Mouse (Mus musculus) 3T3-L1 (cell line): ENCODE measurements around the gene Notch2.

Source experiments
- DNase-seq: peaks from one replicate; pipeline ENCODE4 v3.0.0-alpha.2; 2015; ENCODE audit warnings: low read depth, low spot score

The Notch2 gene

DNA sequence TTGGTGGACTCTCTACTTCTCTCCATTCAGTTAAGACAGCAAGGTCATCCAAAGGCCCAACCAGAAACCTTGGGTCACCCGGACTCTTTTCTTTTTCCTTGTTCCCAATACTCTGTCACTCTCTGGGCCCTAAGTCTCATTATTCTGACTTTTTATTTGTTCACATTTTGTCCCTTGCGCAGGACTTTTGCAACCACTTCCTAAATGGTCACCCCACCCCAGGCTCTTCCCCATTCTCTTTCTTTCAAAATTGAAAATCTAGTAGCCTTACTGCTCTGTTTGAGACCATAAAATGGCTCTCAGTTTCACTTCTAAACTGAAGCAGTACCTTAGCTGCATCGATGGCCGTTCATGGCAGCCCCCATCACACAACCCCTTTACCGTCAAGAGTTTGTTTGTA is 18.5 kb upstream of the Notch2 start:
- DNase-seq, result no peak

DNA sequence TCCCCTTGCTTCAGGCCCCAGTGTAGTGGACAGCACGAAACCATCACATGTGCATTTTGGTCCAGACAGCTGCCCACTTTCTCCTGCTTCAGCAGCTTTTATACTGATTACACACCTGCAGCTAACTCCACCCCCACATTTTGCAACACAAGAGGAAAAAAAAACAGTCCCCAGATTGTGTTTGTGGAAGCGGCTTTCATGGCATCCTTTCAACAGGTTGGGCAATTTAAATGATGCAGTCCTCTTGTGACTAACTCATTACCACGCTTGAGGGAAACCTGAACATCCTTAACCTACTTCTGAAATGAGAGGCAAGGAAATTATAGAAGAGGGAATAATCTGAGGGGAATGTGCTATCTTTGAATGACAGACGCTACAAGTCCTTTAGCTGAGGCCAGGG is 15.0 kb upstream of the Notch2 start:
- peak; percentile 46 for DNase-seq

GRCm38 (mm10) chr3:98003558-98003957 is 9.8 kb upstream of the Notch2 start:
- no peak for DNase-seq

GRCm38 (mm10) chr3:98004231-98004630 is 9.1 kb upstream of the Notch2 start:
- no peak for DNase-seq

GRCm38 (mm10) chr3:98005306-98005705 is 8.0 kb upstream of the Notch2 start:
- DNase-seq, result no peak

DNA sequence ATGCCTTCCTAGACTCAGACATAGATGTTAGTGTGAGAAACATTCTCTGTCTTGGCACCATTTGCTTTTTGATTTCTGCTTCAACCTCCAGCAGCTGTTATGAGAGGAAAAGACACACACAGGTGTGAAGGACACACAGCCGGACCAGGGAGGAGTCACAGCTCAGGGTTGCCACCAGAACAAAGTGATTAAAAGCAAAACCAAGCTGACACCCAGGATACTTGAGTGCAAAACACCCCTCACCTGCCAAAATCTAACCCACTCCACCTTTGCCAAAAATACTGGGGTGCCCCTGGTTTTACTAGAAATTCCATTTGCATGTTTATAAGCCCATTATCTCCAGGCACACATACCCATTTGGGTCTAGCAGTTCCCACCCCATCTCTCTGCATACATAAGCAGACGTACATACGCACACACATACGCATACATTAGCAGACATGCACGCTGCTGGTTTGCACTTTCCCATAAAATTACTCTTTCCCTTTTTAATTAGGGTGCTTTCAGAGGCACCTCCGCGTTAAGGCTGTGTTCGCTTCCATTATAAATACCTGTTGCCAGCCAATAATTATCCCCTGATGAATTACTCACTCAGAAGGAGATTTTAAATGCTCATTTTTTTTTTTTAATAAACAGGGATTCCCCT is 7.2 kb upstream of the Notch2 start:
- no peak for DNase-seq

- DNase-seq, result no peak
These were observed 6.4 kb upstream of the Notch2 start for GRCm38 (mm10) chr3:98006973-98007372.

- DNase-seq, result no peak
These were observed 5.2 kb upstream of the Notch2 start for GRCm38 (mm10) chr3:98008143-98008542.

DNA sequence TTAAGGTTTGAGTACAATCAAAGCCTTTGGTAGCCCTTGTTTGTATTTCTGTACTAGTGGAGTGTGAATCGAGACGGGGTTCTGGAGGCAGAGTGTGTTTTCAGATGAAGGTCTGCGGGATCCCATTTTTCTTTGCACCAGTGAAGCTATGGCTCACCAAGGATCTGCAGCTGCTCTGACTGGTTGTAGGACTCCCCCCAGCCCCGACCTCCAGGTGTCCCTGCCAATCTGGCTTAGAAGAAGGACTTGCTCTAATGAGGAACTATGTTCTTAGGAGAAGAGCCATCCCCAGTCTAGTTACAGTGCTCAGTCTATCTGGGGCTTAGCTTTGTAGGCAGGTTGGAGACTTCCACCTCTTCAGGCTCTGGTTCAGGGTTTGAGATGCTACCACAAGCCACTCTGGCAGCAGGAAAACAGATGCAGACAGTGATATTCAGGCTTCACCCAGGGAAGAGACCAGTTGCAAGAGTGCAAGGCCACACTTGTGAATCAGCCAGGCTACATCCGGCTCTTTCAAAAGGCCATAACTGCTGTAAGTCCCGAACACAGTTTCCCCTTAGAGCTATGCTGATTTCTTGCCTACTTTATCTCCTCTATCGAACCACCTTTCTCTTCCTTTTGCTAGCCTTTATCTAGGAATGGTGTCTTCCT is 4.0 kb upstream of the Notch2 start:
- DNase-seq, result no peak

DNA sequence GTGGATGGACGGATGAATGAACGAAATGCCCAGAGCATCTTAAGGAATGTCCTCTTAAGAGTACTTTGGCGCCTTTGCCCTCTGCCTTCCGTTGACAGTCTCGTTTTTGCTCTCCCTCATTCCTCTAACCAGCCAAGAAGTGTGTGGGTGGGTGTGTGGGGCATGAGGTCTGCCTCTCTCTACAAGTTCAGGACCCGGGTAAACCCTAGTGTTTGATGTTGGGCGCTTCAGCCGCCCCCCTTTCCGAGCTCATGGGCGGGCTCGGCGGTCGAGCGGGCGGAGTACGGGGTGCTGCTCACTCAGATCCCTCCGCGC is 284 bp upstream of the Notch2 start:
- DNase-seq, result no peak

DNA sequence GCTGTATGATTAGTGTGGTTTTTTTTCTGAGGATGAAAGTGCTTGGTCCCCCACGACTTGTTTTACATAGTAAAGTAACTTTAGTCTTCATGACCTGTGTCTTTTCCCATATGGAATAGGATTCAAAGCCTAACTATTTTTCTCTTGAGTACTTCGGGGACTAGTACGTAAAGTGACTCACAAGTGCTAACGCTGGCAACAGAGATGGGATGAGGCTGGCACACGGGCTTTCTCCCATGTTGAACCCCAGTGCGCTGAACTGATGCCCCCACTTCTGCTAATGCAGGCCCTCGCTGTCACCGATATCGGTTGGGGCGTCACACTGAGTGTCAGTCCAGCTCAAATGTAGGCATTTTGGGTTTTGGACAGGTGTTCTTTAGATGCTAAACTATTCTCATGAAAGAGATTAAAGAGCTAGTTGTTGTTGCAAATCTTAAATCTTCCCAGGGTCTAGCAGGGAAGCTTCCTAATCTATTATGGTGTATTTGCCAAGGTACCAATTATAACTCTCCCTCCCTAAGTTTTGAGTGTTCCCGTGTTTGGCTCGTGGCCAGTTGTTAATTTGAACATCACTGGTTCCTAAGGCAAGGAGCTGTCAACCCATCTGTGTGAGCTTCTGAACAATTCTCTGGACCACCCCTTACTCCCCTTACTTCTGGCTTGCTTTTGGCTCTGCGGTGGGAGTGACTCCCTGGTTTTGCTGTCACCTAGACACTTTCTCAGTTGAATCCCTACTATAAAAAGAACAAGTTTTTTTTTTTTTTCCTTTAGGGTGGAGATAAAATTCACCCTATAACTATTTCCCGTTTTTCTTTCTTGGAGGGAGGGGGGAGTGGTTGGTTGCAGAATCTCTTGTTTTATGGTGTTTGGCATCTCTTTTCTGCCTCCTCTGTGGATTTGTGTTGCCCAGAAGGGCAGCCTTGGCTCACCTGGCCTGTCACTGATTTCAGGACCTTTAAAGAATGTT is 2.2 kb downstream of the Notch2 start:
- no peak for DNase-seq

DNA sequence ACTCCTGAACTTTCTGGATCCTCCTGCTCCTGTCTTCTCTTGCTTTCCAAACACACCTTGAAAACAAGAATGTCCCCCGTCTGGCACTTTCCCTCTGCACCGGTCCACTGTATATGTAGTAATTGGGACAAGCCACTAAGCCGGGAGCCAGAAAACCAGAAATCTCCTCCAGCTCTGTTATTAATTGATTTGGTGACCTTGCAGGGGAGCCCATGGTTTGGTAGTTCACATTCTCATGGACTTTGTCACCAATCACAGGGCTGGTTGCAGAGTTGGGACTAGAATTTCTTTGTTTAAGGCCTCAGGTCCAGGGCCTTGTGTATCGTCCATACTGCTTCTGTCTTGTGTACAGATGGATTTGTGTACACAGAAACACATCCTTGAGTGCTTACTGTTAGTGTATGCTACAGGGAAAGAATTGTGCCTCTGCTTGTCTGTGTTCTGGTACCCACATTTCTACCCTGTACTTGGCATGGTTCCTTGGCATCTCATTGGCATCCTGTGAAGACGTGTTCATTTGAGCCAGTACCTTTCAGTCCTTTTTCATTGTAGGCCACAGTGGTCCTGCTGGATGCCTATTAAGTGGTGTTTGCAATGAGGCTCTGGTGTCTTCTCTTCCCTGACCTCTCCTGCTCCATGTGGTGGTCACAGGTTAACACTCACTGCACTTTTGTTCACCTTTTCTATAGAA is 3.7 kb downstream of the Notch2 start:
- no peak for DNase-seq

GRCm38 (mm10) chr3:98018187-98018586 is 4.9 kb downstream of the Notch2 start:
- DNase-seq, result no peak

GRCm38 (mm10) chr3:98020431-98021229 is 7.3 kb downstream of the Notch2 start:
- no peak for DNase-seq

- DNase-seq, result peak; percentile 94
These were observed 11.0 kb downstream of the Notch2 start for GRCm38 (mm10) chr3:98024288-98024848.

- DNase-seq, result no peak
These were observed 12.2 kb downstream of the Notch2 start for GRCm38 (mm10) chr3:98025521-98025920.

GRCm38 (mm10) chr3:98025921-98026880 is 12.9 kb downstream of the Notch2 start:
- DNase-seq, result peak; percentile 56

- peak; percentile 79 for DNase-seq
These were observed 14.0 kb downstream of the Notch2 start for GRCm38 (mm10) chr3:98027371-98027774.

- DNase-seq, result no peak
These were observed 14.7 kb downstream of the Notch2 start for GRCm38 (mm10) chr3:98028072-98028471.

- no peak for DNase-seq
These were observed 15.6 kb downstream of the Notch2 start for GRCm38 (mm10) chr3:98028936-98029335.
